Mouse (Mus musculus) ovary, adult 18-20 months (tissue): ENCODE data around the gene Vmn2r47.
"Not testable (repeated sequence)": the region's sequence is repeated elsewhere in the genome, so short reads cannot be mapped to it uniquely, and the experiment has no call there.

ENCODE experiments used
- DNase-seq: peaks from one replicate; pipeline ENCODE4 v3.0.0; 2022; ENCODE audit warnings: low spot score, mixed read lengths

Gene Vmn2r47

GRCm38 (mm10) chr7:9841225-9841624, at the start of gene Vmn2r47:
Gene Vmn2r47, minus strand, starts transcription at chr7:9841325.
- not testable (repeated sequence) for DNase-seq

GRCm38 (mm10) chr7:9770471-9770870, 70.7 kb downstream of the Vmn2r47 start, which contains the start of gene Vmn2r46:
Gene Vmn2r46, minus strand, starts transcription at chr7:9770571.
- DNase-seq: not testable (repeated sequence)
